In the genomic region with DNA sequence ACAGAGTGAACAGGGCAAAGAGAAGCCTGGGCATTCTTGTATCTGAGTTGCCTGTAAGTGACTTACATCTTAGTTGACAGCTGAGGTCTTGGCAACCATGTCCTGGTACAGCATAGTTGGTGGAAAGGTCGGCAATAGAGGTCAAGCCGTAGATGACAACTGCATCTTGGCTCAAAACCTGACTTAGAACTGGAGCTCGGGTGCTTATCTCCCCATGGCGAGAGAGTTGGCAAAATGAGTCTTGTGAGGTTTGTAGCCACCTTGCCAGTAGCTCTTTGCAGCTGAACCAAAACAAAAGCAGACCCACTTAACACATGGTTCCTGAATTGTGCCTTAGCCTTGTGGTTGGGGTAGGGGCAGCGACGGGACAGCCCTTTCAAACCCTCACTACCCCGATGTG, we compare ENCODE assay signal across 26 mouse cellular contexts.
"Had no signal": no experiment of that assay in that cellular context is flagged by ENCODE, and none has a peak within 500 bp of the region (broad histone marks: within the 10 kb centered on the region; RNA-seq: fewer than 3 reads in every experiment).

No protein-coding gene starts in this region.

- H3K4me2 ChIP-seq: heart, embryonic 12.5 days; hindbrain, embryonic 12.5 days; hindbrain, embryonic 14.5 days; kidney, embryonic 15.5 days; limb, embryonic 13.5 days; limb, embryonic 15.5 days; liver, embryonic 12.5 days had no signal

- H3K36me3 ChIP-seq: heart, embryonic 12.5 days; hindbrain, embryonic 10.5 days; hindbrain, embryonic 12.5 days; kidney, embryonic 15.5 days; limb, embryonic 13.5 days; limb, embryonic 15.5 days; liver, embryonic 12.5 days had no signal

- H3K9ac ChIP-seq: heart, embryonic 12.5 days; hindbrain, embryonic 12.5 days; hindbrain, embryonic 14.5 days; kidney, embryonic 15.5 days; limb, embryonic 13.5 days; limb, embryonic 15.5 days; liver, embryonic 12.5 days; liver, embryonic 14.5 days had no signal

- ATAC-seq: forebrain, embryonic 16.5 days; hindbrain, embryonic 16.5 days; intestine, embryonic 16.5 days; liver, embryonic 12.5 days had no signal

- DNase-seq: gastrocnemius, adult 2 months; gastrocnemius, postnatal 10 days; gastrocnemius, postnatal 25 days; heart, postnatal 14 days; heart, postnatal 36 days; kidney, adult 11 months; kidney, adult 2 months; kidney, adult 9 months; kidney, postnatal 14 days; kidney, postnatal 36 days; layer of hippocampus, adult 9-11 months; layer of hippocampus, postnatal 36 days; left cerebral cortex, postnatal 4 days had no signal

- H3K9me3 ChIP-seq: heart, embryonic 12.5 days; hindbrain, embryonic 10.5 days; hindbrain, embryonic 12.5 days; kidney, embryonic 15.5 days; limb, embryonic 13.5 days; limb, embryonic 15.5 days; liver, embryonic 12.5 days had no signal

- H3K4me1 ChIP-seq: heart, embryonic 12.5 days; hindbrain, embryonic 10.5 days; hindbrain, embryonic 12.5 days; kidney, embryonic 15.5 days; limb, embryonic 13.5 days; limb, embryonic 15.5 days had no signal

- H3K4me3 ChIP-seq: gastrocnemius, adult 2 months; heart, embryonic 12.5 days; hindbrain, embryonic 10.5 days; hindbrain, embryonic 12.5 days; kidney, embryonic 15.5 days; limb, embryonic 13.5 days; limb, embryonic 15.5 days; liver, embryonic 12.5 days had no signal

- H3K27me3 ChIP-seq: heart, embryonic 12.5 days; hindbrain, embryonic 12.5 days; kidney, embryonic 15.5 days; limb, embryonic 13.5 days; limb, embryonic 15.5 days; liver, embryonic 12.5 days had no signal

- H3K27ac ChIP-seq: gastrocnemius, adult 2 months; hindbrain, embryonic 10.5 days; hindbrain, embryonic 12.5 days; hindbrain, embryonic 14.5 days; kidney, embryonic 15.5 days; kidney, postnatal 0 days; limb, embryonic 13.5 days; limb, embryonic 15.5 days; liver, embryonic 12.5 days; liver, embryonic 14.5 days had no signal
